Mouse (Mus musculus): Measurements from ENCODE around the gene Zmiz1. TPM values are rescaled to one million over a fixed set of nuclear protein-coding genes. Genes with fewer than 3 reads are reported as not detected.

Zmiz1 gene
- polyA plus RNA-seq, 1 experiment from 2014 or later, result 70.0 TPM

- H3K36me3 ChIP-seq (replicated peaks; ENCODE audit: control insufficient read depth, insufficient read depth), result peaks cover 21% of the 10 kb centered on the region
- peaks cover 63% of the 10 kb centered on the region for H3K4me1 ChIP-seq (replicated peaks; ENCODE audit: control insufficient read depth, insufficient read depth, low read length)
- no peaks in the 10 kb centered on the region for H3K9me3 ChIP-seq (ENCODE audit: control insufficient read depth, low read length)
- no peak overlapping the region for H3K9ac ChIP-seq
- DNase-seq (ENCODE audit: low spot score) (no peak), ATAC-seq (ENCODE audit: low FRiP score) (no peak)
- no peak overlapping the region for H3K4me3 ChIP-seq (replicated peaks; ENCODE audit: low read length)
- no peaks in the 10 kb centered on the region for H3K27me3 ChIP-seq (ENCODE audit: control insufficient read depth, insufficient read depth, low read length)
- H3K4me2 ChIP-seq (replicated peaks), result no peak overlapping the region
- peak overlapping the region; percentile 88 for H3K27ac ChIP-seq
- WGBS, result 92% methylated on average over 7 of the region's 7 CpGs
Observed at GRCm38 (mm10) chr14:25549125-25549524, 90.1 kb downstream of the Zmiz1 start.

- ATAC-seq (ENCODE audit: low FRiP score) (peak; percentile 82), DNase-seq (ENCODE audit: low spot score) (peak; percentile 75)
- Histone ChIP-seq H3K4me3 (replicated peaks; ENCODE audit: low read length) (no peak overlapping the region), H3K27me3 (ENCODE audit: control insufficient read depth, insufficient read depth, low read length) (no peaks in the 10 kb centered on the region), H3K4me2 (replicated peaks) (0 out of 2 replicates have a peak overlapping the region, but pooled peaks have one; percentile 3), H3K27ac (peak overlapping the region; percentile 88), H3K9ac (no peak overlapping the region), H3K4me1 (replicated peaks; ENCODE audit: control insufficient read depth, insufficient read depth, low read length) (peaks cover 72% of the 10 kb centered on the region), H3K9me3 (ENCODE audit: control insufficient read depth, low read length) (no peaks in the 10 kb centered on the region), H3K36me3 (replicated peaks; ENCODE audit: control insufficient read depth, insufficient read depth) (peaks cover 21% of the 10 kb centered on the region)
- WGBS, result 16% methylated on average over 10 of the region's 10 CpGs
Observed at GRCm38 (mm10) chr14:25549871-25550840, 91.2 kb downstream of the Zmiz1 start.

- DNase-seq (ENCODE audit: low spot score) (no peak), ATAC-seq (ENCODE audit: low FRiP score) (no peak)
- Histone ChIP-seq H3K36me3 (replicated peaks; ENCODE audit: control insufficient read depth, insufficient read depth) (peaks cover 9% of the 10 kb centered on the region; the same call in 1 of the 2 replicates), H3K4me3 (replicated peaks; ENCODE audit: low read length) (no peak overlapping the region), H3K9ac (no peak overlapping the region), H3K27me3 (ENCODE audit: control insufficient read depth, insufficient read depth, low read length) (no peaks in the 10 kb centered on the region), H3K9me3 (ENCODE audit: control insufficient read depth, low read length) (no peaks in the 10 kb centered on the region), H3K4me2 (replicated peaks) (no peak overlapping the region), H3K4me1 (replicated peaks; ENCODE audit: control insufficient read depth, insufficient read depth, low read length) (peaks cover 78% of the 10 kb centered on the region), H3K27ac (peak overlapping the region; percentile 54)
- 28% methylated on average over 2 of the region's 2 CpGs for WGBS
Observed at GRCm38 (mm10) chr14:25551731-25552130, 92.7 kb downstream of the Zmiz1 start.

- H3K27me3 ChIP-seq (ENCODE audit: control insufficient read depth, insufficient read depth, low read length), result no peaks in the 10 kb centered on the region
- no peaks in the 10 kb centered on the region; the same call in 1 of the 2 replicates for H3K36me3 ChIP-seq (replicated peaks; ENCODE audit: control insufficient read depth, insufficient read depth)
- no peak for ATAC-seq (ENCODE audit: low FRiP score)
- no peak overlapping the region for H3K4me2 ChIP-seq (replicated peaks)
- no peaks in the 10 kb centered on the region for H3K9me3 ChIP-seq (ENCODE audit: control insufficient read depth, low read length)
- peak overlapping the region; percentile 68 for H3K27ac ChIP-seq
- no peak for DNase-seq (ENCODE audit: low spot score)
- no peak overlapping the region for H3K9ac ChIP-seq
- 68% methylated on average over 2 of the region's 2 CpGs for WGBS
- H3K4me1 ChIP-seq (replicated peaks; ENCODE audit: control insufficient read depth, insufficient read depth, low read length), result peaks cover 81% of the 10 kb centered on the region
- no peak overlapping the region for H3K4me3 ChIP-seq (replicated peaks; ENCODE audit: low read length)
Observed at GRCm38 (mm10) chr14:25553382-25553781, 94.4 kb downstream of the Zmiz1 start.

- no peak overlapping the region for H3K4me3 ChIP-seq (replicated peaks; ENCODE audit: low read length)
- H3K9ac ChIP-seq, result no peak overlapping the region
- 5% methylated on average over 8 of the region's 8 CpGs for WGBS
- DNase-seq (ENCODE audit: low spot score) (no peak), ATAC-seq (ENCODE audit: low FRiP score) (no peak)
- no peaks in the 10 kb centered on the region for H3K9me3 ChIP-seq (ENCODE audit: control insufficient read depth, low read length)
- H3K4me2 ChIP-seq (replicated peaks), result peak overlapping the region; percentile 20; the same call in 1 of the 2 replicates
- H3K27me3 ChIP-seq (ENCODE audit: control insufficient read depth, insufficient read depth, low read length), result no peaks in the 10 kb centered on the region
- peaks cover 68% of the 10 kb centered on the region for H3K4me1 ChIP-seq (replicated peaks; ENCODE audit: control insufficient read depth, insufficient read depth, low read length)
- peak overlapping the region; percentile 69 for H3K27ac ChIP-seq
- no peaks in the 10 kb centered on the region; the same call in 1 of the 2 replicates for H3K36me3 ChIP-seq (replicated peaks; ENCODE audit: control insufficient read depth, insufficient read depth)
Observed at GRCm38 (mm10) chr14:25554781-25555180, 95.8 kb downstream of the Zmiz1 start.

- 0 out of 2 replicates have a peak, but pooled peaks have one; percentile 28 for ATAC-seq (ENCODE audit: low FRiP score)
- WGBS, result 15% methylated on average over 10 of the region's 10 CpGs
- peak overlapping the region; percentile 69 for H3K27ac ChIP-seq
Observed at GRCm38 (mm10) chr14:25555291-25555781, 96.4 kb downstream of the Zmiz1 start.

GRCm38 (mm10) chr14:25555848-25556247, 96.9 kb downstream of the Zmiz1 start:
- peak overlapping the region; percentile 39 for H3K9ac ChIP-seq
- no peak for ATAC-seq (ENCODE audit: low FRiP score)
- WGBS, result 11% methylated on average over 7 of the region's 7 CpGs

More at GRCm38 (mm10) chr14:25555291-25555781, 96.4 kb downstream of the Zmiz1 start:
- H3K36me3 ChIP-seq (replicated peaks; ENCODE audit: control insufficient read depth, insufficient read depth), result no peaks in the 10 kb centered on the region; the same call in 1 of the 2 replicates
- H3K4me3 ChIP-seq (replicated peaks; ENCODE audit: low read length), result no peak overlapping the region
- peak; percentile 55 for DNase-seq (ENCODE audit: low spot score)
- peaks cover 62% of the 10 kb centered on the region for H3K4me1 ChIP-seq (replicated peaks; ENCODE audit: control insufficient read depth, insufficient read depth, low read length)
- H3K9ac ChIP-seq, result peak overlapping the region; percentile 39
- no peaks in the 10 kb centered on the region for H3K9me3 ChIP-seq (ENCODE audit: control insufficient read depth, low read length)
- peak overlapping the region; percentile 20 for H3K4me2 ChIP-seq (replicated peaks)
- H3K27me3 ChIP-seq (ENCODE audit: control insufficient read depth, insufficient read depth, low read length), result no peaks in the 10 kb centered on the region

GRCm38 (mm10) chr14:25557014-25557413, 98.0 kb downstream of the Zmiz1 start:
- 34% methylated on average over 8 of the region's 8 CpGs for WGBS
- no peak for ATAC-seq (ENCODE audit: low FRiP score)
- no peak for DNase-seq (ENCODE audit: low spot score)
- H3K9ac ChIP-seq, result no peak overlapping the region
- no peaks in the 10 kb centered on the region for H3K27me3 ChIP-seq (ENCODE audit: control insufficient read depth, insufficient read depth, low read length)
- peaks cover 3% of the 10 kb centered on the region; the same call in 1 of the 2 replicates for H3K36me3 ChIP-seq (replicated peaks; ENCODE audit: control insufficient read depth, insufficient read depth)
- H3K4me2 ChIP-seq (replicated peaks), result no peak overlapping the region
- H3K4me3 ChIP-seq (replicated peaks; ENCODE audit: low read length), result no peak overlapping the region
- H3K27ac ChIP-seq, result peak overlapping the region; percentile 26
- peaks cover 53% of the 10 kb centered on the region for H3K4me1 ChIP-seq (replicated peaks; ENCODE audit: control insufficient read depth, insufficient read depth, low read length)
- no peaks in the 10 kb centered on the region for H3K9me3 ChIP-seq (ENCODE audit: control insufficient read depth, low read length)

More at GRCm38 (mm10) chr14:25555848-25556247, 96.9 kb downstream of the Zmiz1 start:
- Histone ChIP-seq H3K4me3 (replicated peaks; ENCODE audit: low read length) (no peak overlapping the region), H3K4me2 (replicated peaks) (peak overlapping the region; percentile 20), H3K9me3 (ENCODE audit: control insufficient read depth, low read length) (no peaks in the 10 kb centered on the region), H3K36me3 (replicated peaks; ENCODE audit: control insufficient read depth, insufficient read depth) (peaks cover 2% of the 10 kb centered on the region; the same call in 1 of the 2 replicates), H3K27ac (peak overlapping the region; percentile 69), H3K27me3 (ENCODE audit: control insufficient read depth, insufficient read depth, low read length) (no peaks in the 10 kb centered on the region), H3K4me1 (replicated peaks; ENCODE audit: control insufficient read depth, insufficient read depth, low read length) (peaks cover 57% of the 10 kb centered on the region)
- DNase-seq (ENCODE audit: low spot score), result no peak

GRCm38 (mm10) chr14:25558479-25558878, 99.5 kb downstream of the Zmiz1 start:
- no peak for DNase-seq (ENCODE audit: low spot score)
- Histone ChIP-seq H3K27ac (no peak overlapping the region), H3K4me1 (replicated peaks; ENCODE audit: control insufficient read depth, insufficient read depth, low read length) (peaks cover 57% of the 10 kb centered on the region), H3K36me3 (replicated peaks; ENCODE audit: control insufficient read depth, insufficient read depth) (0 out of 2 replicates have a peak, but pooled peaks cover 3% of the 10 kb centered on the region), H3K4me2 (replicated peaks) (no peak overlapping the region), H3K9ac (no peak overlapping the region), H3K4me3 (replicated peaks; ENCODE audit: low read length) (no peak overlapping the region), H3K9me3 (ENCODE audit: control insufficient read depth, low read length) (no peaks in the 10 kb centered on the region), H3K27me3 (ENCODE audit: control insufficient read depth, insufficient read depth, low read length) (no peaks in the 10 kb centered on the region)
- 91% methylated on average over 1 of the region's 1 CpGs for WGBS
- ATAC-seq (ENCODE audit: low FRiP score), result no peak
